Mouse (Mus musculus): ENCODE results near the gene Csmd2.

- TF ChIP-seq CTCF (IDR thresholded peaks at IDR 0.05; ENCODE audit: low read depth) (no peak), EP300 (IDR thresholded peaks at IDR 0.05; ENCODE audit: low read depth) (no peak)
These were observed 14.7 kb upstream of the Csmd2 start for GRCm38 (mm10) chr4:127972976-127973375.

Measured in liver, postnatal 0 days (tissue).